Mouse (Mus musculus): ENCODE results near the gene Cxcl10.

Gene Cxcl10

GRCm38 (mm10) chr5:92321631-92322400, 26.9 kb downstream of the Cxcl10 start:
- no peak for DNase-seq (ENCODE audit: low read depth, low spot score)

GRCm38 (mm10) chr5:92318596-92318995, 30.1 kb downstream of the Cxcl10 start:
- no peak for DNase-seq (ENCODE audit: low read depth, low spot score)

- no peak for DNase-seq (ENCODE audit: low read depth, low spot score)
Measured at GRCm38 (mm10) chr5:92318119-92318518, 30.6 kb downstream of the Cxcl10 start.

GRCm38 (mm10) chr5:92313776-92314175, 34.9 kb downstream of the Cxcl10 start:
- DNase-seq (ENCODE audit: low read depth, low spot score) = no peak

- DNase-seq (ENCODE audit: low read depth, low spot score) = peak; percentile 90
Measured at GRCm38 (mm10) chr5:92312046-92312715, 36.5 kb downstream of the Cxcl10 start.

GRCm38 (mm10) chr5:92309681-92310511, 38.8 kb downstream of the Cxcl10 start, which contains the start of gene Sdad1:
Gene Sdad1, minus strand, starts transcription at chr5:92310479.
- DNase-seq (ENCODE audit: low read depth, low spot score) = peak; percentile 95

- no peak for DNase-seq (ENCODE audit: low read depth, low spot score)
Measured at GRCm38 (mm10) chr5:92304291-92304690, 44.4 kb downstream of the Cxcl10 start.

- DNase-seq (ENCODE audit: low read depth, low spot score) = no peak
Measured at GRCm38 (mm10) chr5:92302149-92302840, 46.4 kb downstream of the Cxcl10 start.

All from 3T3-L1 (cell line).